Comparison of ENCODE assay signal across 8 mouse cellular contexts in the genomic region with DNA sequence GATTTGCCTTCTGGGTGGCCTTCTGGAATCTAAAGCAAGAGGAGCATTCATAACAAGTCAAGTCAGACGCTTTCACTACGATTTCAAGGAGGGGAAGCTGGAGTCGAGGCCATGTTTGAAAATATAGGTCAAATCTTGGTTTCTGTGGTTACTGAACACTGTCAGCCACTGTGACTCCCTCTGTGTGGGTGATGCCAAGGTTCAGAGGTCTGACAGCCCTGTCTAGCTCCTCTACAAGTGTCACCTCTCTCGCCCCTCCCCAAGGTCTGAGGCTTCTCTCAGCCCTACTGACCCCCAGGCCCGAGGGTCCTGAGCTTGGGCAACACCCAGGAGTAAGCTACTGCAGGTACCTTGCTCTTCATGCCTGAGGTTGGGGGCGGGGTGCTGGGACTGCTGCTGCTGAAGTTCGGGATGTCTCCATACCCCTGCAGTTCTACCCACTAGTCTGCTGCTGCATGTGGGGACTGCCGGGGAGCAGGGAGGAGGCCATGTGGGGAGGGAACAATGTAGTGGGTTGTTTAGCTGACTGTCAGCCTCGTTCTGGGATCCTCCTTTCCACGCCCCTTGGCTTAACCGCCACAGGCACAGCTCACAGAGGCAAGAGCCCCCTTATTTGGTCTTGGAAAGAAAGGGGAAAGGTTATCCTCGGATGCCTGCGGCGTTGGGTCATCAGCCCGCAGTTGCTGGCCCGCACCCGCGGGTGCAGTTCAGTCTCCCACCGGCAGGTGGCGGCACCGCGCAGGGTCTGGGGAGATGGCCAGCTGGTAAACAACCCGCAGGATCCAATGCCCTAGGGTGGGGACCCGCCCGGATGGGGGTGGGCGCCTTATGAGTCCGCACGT. TPM values are rescaled to one million over a fixed set of nuclear protein-coding genes. Genes with fewer than 3 reads are reported as not detected.
DNase-seq lines count a peak whose midpoint lies in the region; ATAC-seq lines count a peak whose summit lies in the region.

No protein-coding gene starts in this region.

- no peaks in the 10 kb centered on the region for H3K9me3 ChIP-seq in heart, embryonic 12.5 days (replicated peaks)
- H3K9me3 ChIP-seq in kidney, embryonic 15.5 days (replicated peaks) = no peaks in the 10 kb centered on the region

- H3K27me3 ChIP-seq in heart, embryonic 12.5 days (replicated peaks) = no peaks in the 10 kb centered on the region
- H3K27me3 ChIP-seq in kidney, embryonic 15.5 days = peaks cover 4% of the 10 kb centered on the region

- DNase-seq in B cell, adult 2 months = peak; percentile 76 to 81
- peak; percentile 14 for DNase-seq in brain, embryonic 18.5 days (ENCODE audit: low read depth, low spot score)
- peak; percentile 83 for DNase-seq in liver
- peak; percentile 45 to 61 for DNase-seq in monocyte, adult 2 months (ENCODE audit: low read depth in 1 of 2, low spot score in 2 of 2)
- peak; percentile 24 to 39 for DNase-seq in spleen, postnatal 36 days (ENCODE audit: low spot score in 2 of 2)

- whole genome bisulfite sequencing in heart, embryonic 12.5 days = 15% methylated on average over 28 of the region's 28 CpGs
- 17% methylated on average over 28 of the region's 28 CpGs for WGBS in kidney, embryonic 15.5 days

- peak; percentile 73 for ATAC-seq in erythroblast, adult 5-6 weeks (replicated peaks; ENCODE audit: low FRiP score, poor library complexity, severe bottlenecking)
- ATAC-seq in heart, embryonic 12.5 days (ENCODE audit: insufficient number of reproducible peaks, low FRiP score) = peak; percentile 76
- peak; percentile 81 for ATAC-seq in kidney, embryonic 15.5 days (replicated peaks; ENCODE audit: low FRiP score)

- peak overlapping the region; percentile 28; the same call in 1 of the 2 replicates for H3K27ac ChIP-seq in heart, embryonic 12.5 days (ENCODE audit: poor library complexity, severe bottlenecking)
- H3K27ac ChIP-seq in kidney, embryonic 15.5 days = no peak overlapping the region

- H3K9ac ChIP-seq in heart, embryonic 12.5 days = peak overlapping the region; percentile 65
- H3K9ac ChIP-seq in kidney, embryonic 15.5 days = peak overlapping the region; percentile 29; the same call in 1 of the 2 replicates

- H3K36me3 ChIP-seq in heart, embryonic 12.5 days = no peaks in the 10 kb centered on the region
- H3K36me3 ChIP-seq in kidney, embryonic 15.5 days = no peaks in the 10 kb centered on the region

- H3K4me1 ChIP-seq in heart, embryonic 12.5 days (replicated peaks) = peaks cover 19% of the 10 kb centered on the region
- peaks cover 11% of the 10 kb centered on the region for H3K4me1 ChIP-seq in kidney, embryonic 15.5 days

- peak overlapping the region; percentile 41 for H3K4me3 ChIP-seq in heart, embryonic 12.5 days
- peak overlapping the region; percentile 41 for H3K4me3 ChIP-seq in kidney, embryonic 15.5 days (replicated peaks)

- peak overlapping the region; percentile 80 for H3K4me2 ChIP-seq in heart, embryonic 12.5 days
- H3K4me2 ChIP-seq in kidney, embryonic 15.5 days = peak overlapping the region; percentile 72

RNA-seq across cellular contexts. Expression of a gene that starts 43.7 kb away (rescaled TPM):
- total RNA-seq in erythroblast, adult 5-6 weeks (2015; ENCODE audit: low replicate concordance) = not detected in 2 replicates
- not detected in 2 replicates for total RNA-seq in erythroblast, adult 5-6 weeks (2017; ENCODE audit: low replicate concordance)
- polyA plus RNA-seq in heart, embryonic 12.5 days (2016; fragmentation: Nextera tagmentation; extraction: Ambion mirVana) = 6.6 and 6.7 TPM in 2 replicates
- polyA plus RNA-seq in kidney, embryonic 15.5 days (2015; fragmentation: Nextera tagmentation; extraction: Ambion mirVana) = 0.99 and 1.4 TPM in 2 replicates

Comparison
In these comparisons a context has a peak if more than half of its experiments do, and no peak if none do; other contexts are left out.
1. DNase-seq: peak in every context shown above with its lines; median percentile 83 in liver; 78 in B cell, adult 2 months; 53 in monocyte, adult 2 months; 32 in spleen, postnatal 36 days; 14 in brain, embryonic 18.5 days.